Mouse (Mus musculus): ENCODE data around the gene Pld3.

DNA sequence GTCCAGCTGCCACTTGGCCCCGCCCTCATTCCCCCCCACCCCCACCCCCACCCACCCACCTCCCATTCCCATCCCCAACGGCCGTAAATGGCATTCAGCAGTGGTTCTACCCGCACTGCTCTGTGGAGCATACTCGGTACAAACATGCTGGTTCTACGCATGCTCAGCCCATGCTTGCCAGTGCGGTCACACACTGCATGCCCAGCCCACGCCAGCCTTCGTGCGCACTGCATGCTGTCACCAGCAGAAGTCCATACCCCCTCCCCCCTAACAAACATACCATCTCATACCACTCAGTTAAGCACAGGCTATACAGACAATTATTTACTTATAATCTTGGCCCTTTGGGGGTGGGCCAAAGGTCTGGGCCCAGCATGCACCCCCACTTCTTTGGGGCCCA lies 21.3 kb downstream of the Pld3 start:
- no peak for TF ChIP-seq CTCF (IDR thresholded peaks at IDR 0.05; ENCODE audit: extremely low read depth, insufficient read depth, low read length)
- TF ChIP-seq POLR2A (IDR thresholded peaks at IDR 0.05; ENCODE audit: extremely low read depth, insufficient read depth, low read length) = peak; percentile 23; the same call in 1 of the 2 replicates

Measured in cortical plate, adult 2 months (tissue).